Mouse (Mus musculus) MEL-GATA-1-ER (cell line): ENCODE measurements around the gene Krtap1-5.
"Not testable (repeated sequence)": the region's sequence is repeated elsewhere in the genome, so short reads cannot be mapped to it uniquely, and the experiment has no call there.

Experiments used
- DNase-seq: peaks from one replicate; pipeline ENCODE4 v3.0.0-alpha.2; 2012; ENCODE audit warnings: low read depth; ENCODE audit errors: extremely low read depth

Gene Krtap1-5

DNA sequence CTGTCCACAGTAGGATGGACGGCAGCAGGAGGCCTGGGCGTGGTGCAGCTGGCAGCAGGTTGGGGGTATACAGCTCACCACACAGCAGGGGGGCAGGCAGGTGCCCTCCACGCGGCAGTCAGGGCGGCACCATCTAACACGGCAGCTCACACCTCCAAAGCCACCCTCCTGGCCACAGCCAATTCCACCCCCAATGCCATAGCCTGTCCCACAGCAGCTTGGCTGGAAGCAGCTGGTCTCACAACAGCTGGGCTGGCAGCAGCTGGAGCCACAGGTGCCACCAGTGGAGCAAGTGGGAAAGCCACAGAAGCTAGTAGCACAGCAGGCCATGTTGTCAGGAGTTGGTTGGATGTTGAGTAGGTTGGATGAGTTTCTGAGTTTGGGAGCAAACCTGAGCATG is at the start of gene Krtap1-5:
TSS of gene Krtap1-5 (minus strand) at position 381 of the 400 bp plus-strand sequence.
- DNase-seq = no peak

DNA sequence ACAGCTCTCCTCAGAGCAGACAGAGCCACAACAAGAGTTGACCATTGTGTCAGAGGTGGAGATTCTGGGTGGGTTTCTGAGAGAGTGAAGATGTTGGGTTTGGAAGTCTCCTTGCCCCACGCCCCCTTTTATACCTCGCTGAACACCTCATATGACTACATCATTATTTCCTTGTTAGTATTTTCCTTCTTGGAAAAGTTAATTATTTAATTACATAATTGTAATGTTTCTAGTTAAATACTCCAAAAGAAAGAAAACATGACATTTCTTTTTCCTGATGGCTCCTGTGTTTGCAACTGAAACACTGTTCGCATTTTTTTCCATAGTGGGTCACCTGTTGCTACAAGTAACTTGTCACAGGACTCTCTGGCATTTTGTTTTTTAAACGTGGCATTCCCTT is 47.3 kb upstream of the Krtap1-5 start, which contains the start of gene Krtap4-1:
TSS of gene Krtap4-1 (minus strand) at position 101 of the 400 bp plus-strand sequence.
- DNase-seq = no peak

DNA sequence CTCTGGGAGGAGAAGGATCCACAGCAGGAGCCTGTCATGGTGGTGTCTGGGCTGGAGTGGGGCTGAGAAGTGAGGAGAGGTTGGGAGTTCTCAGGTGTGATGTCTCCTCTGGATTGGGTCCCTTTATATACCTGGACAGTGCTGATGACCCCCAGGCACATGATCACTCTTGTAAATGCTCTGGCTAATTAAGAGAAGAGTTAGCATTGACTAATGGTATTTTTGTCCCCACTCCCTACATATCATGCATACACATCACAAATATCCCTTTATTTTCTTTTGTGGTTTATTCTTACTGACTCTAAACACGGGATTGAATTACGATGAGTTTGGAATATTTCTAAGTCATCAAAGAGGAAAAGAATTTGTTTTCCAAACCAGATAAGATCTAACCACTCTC is 39.5 kb upstream of the Krtap1-5 start, which contains the start of gene Gm11562:
TSS of gene Gm11562 (minus strand) at position 101 of the 400 bp plus-strand sequence.
- no peak for DNase-seq

DNA sequence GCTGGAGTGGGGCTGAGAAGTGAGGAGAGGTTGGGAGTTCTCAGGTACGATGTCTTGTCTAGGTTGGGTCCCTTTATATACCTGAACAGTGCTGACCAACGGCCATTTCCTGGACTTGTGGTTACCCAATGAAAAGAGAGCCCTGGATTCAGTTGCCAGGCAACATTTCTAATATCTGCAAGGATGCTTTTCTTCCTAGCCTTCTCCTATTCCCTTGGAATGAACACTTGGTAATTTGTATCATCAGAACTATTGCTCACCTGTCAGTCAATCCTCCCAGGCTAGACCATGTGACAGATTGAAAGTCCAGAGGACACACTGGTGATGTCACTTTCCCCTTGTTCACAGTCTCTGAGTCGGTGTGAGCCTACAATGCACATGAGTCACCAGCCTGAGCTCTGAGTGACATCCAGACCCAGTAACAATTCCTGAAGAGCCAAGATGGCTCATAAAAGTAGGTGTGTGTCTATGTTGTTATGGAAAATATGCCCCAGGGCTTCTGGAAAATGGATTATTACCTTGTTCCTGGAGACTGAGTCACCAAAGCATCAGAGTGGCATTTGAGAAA is 34.1 kb upstream of the Krtap1-5 start, which contains the start of gene Krtap2-4:
TSS of gene Krtap2-4 (minus strand) at position 51 of the 568 bp plus-strand sequence.
- DNase-seq = no peak

DNA sequence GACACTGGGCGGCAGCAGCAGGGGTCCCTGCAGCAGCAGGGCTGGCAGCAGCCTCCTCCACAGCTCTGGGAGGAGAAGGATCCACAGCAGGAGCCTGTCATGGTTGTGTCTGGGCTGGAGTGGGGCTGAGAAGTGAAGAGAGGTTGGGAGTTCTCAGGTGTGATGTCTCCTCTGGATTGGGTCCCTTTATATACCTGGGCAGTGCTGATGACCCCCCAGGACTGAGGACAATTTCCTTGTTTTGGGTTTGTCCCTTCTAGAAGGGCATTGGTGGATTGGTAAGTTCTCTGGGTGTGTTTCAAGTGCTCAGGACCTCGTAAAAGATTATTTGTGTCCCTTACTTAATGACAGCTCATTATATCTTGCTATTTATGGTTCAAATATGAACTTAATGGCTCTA is 29.3 kb upstream of the Krtap1-5 start, which contains the start of gene Gm11937:
TSS of gene Gm11937 (minus strand) at position 101 of the 400 bp plus-strand sequence.
- not testable (repeated sequence) for DNase-seq

DNA sequence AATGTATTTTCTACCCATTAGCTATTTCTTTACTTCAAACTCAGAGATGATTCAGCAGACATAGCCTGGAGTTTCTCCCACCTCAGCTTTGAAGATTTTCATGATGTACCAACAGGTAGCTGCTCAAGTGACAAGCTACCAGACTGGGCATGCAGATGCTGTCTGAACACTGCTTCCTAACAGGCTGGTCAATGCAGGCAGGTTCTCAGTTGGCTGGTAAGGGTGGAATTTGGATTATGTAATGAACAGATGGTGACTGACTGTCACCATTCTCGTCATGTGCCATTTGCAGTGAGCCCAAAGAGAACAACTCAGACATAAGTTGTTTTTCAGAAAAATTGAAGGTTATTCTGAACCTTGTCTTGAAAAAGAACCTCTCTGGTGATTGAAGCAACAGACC is 28.3 kb upstream of the Krtap1-5 start:
- DNase-seq = no peak

DNA sequence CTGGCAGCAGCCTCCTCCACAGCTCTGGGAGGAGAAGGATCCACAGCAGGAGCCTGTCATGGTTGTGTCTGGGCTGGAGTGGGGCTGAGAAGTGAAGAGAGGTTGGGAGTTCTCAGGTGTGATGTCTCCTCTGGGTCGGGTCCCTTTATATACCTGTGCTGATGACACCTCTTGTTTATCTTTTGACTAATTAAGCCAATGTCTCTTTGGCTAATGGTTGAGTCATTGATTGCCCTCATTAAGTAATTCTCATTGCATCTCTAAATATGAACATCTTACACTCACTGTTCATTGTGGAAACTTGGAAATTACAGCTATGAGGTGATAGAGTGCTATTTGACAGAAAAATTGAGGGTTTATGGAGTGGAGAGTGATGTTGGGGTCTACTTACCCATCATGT is 22.4 kb upstream of the Krtap1-5 start, which contains the start of gene Gm11938:
TSS of gene Gm11938 (minus strand) at position 101 of the 400 bp plus-strand sequence.
- not testable (repeated sequence) for DNase-seq

DNA sequence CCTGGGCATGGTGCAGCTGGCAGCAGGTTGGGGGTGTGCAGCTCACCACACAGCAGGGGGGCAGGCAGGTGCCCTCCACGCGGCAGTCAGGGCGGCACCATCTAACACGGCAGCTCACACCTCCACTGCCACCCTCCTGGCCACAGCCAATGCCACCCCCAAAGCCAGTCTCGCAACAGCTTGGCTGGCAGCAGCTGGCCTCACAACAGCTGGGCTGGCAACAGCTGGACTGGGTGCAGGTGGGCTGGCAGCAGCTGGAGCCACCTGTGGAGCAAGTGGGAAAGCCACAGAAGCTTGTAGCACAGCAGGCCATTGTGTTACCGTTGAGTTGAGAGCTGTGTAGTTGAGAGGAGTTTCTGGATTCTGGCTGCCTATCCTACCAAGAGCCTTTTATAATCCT is 16.9 kb upstream of the Krtap1-5 start, which contains the start of gene Krtap9-3:
TSS of gene Krtap9-3 (minus strand) at position 364 of the 400 bp plus-strand sequence.
- DNase-seq = not testable (repeated sequence)

DNA sequence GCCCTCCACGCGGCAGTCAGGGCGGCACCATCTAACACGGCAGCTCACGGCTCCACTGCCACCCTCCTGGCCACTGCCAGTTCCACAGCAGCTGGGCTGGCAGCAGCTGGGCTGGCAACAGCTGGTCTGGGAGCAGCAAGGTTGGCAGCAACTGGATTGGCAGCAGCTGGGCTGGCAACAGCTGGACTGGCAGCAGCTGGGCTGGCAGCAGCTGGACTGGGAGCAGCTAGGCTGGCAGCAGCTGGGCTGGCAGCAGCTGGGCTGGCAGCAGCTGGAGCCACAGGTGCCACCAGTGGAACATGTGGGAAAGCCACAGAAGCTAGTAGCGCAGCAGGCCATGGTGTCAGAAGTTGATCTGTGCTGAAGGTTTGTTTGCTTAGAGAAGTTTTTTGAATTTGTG is 10.2 kb upstream of the Krtap1-5 start, which contains the start of gene Krtap1-3:
TSS of gene Krtap1-3 (minus strand) at position 359 of the 400 bp plus-strand sequence.
- DNase-seq = no peak

DNA sequence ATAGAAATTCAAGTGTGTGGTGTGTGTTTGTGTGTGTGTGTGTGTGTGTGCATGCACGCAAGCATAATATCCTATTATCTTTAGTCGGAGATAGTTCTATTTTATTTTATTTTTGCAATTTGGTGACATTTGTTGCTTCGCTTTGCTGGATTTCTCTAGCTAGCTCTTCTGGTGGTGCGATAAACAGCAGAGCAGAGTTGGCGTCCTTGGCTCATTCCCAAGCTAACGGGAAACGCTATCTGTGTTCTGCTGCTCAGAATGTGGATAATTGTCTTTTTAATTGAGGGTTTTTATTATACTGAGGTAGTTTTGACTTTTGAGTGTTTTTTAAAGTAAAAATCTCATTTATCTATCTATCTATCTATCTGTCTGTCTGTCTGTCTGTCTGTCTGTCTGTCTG is 4.3 kb upstream of the Krtap1-5 start:
- DNase-seq = no peak

DNA sequence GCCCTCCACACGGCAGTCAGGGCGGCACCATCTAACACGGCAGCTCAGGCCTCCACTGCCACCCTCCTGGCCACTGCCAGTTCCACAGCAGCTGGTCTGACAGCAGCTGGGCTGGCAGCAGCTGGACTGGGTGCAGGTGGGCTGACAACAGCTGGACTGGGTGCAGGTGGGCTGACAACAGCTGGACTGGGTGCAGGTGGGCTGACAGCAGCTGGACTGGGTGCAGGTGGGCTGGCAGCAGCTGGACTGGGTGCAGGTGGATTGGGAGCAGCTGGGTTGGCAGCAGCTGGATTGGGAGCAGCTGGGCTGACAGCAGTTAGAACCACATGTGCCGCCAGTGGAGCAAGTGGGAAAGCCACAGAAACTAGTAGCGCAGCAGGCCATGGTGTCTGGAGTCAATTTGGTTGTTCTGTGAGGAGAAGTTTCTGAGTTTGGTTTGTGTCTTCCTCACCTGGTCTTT is 2.5 kb upstream of the Krtap1-5 start, which contains the start of gene Krtap1-4:
TSS of gene Krtap1-4 (minus strand) at position 410 of the 460 bp plus-strand sequence.
- no peak for DNase-seq

DNA sequence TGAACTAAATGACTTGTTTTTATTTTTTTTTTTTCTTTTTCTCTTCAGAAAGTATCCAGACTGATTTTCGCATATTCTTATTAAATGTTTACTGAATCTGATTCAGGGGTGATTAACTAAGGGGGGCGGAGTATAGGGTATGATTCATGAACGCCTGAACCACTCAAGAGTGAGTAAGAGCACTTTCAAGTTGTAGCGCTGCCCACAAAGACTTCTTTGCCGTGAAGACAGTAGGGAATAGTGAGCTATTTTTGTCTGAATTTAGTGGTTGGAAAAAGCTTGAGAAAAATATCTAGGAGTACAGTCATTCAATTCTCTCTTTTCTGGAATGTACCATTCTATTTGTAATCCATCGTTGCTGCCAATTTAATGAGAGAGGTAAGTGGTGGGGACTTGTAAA is 748 bp upstream of the Krtap1-5 start:
- no peak for DNase-seq

DNA sequence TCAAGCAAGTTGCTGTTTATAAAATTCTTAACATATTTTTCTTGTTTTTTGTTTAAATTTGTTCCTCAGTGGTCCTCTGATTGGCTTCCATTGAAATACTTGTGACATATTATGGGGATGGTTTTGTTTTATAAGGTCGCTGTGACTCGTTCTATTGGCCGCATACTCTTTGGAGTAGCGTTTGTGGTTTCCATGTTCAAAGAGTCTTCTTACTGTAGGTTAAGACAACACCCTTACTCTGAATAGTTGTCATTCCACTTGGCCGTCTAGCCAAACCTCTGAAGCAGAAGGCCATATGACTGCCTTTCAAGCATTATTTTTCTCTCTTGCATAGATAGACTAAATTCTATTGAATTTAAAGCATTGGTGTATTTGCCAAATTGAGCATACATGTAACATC is 235 bp upstream of the Krtap1-5 start:
- DNase-seq = no peak

DNA sequence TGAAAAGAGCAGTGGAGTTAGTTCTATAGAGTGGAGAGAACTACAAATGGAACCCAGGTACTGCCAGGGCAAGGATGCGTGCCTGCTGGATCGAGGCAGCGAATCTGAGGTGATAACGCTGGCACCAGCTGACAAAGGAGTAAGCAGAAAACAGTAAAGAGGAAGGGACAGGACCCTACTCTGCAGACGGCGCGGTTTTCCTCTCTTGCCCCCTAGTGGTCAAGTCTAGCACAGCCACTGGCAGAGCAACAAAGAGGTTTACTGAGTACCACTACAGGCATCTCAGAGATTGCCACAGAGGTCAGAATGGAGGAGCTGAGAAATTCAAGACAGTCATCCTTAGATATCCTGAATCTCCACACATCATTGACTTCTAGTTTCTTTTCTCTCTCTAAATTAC is 6.7 kb downstream of the Krtap1-5 start:
- no peak for DNase-seq

DNA sequence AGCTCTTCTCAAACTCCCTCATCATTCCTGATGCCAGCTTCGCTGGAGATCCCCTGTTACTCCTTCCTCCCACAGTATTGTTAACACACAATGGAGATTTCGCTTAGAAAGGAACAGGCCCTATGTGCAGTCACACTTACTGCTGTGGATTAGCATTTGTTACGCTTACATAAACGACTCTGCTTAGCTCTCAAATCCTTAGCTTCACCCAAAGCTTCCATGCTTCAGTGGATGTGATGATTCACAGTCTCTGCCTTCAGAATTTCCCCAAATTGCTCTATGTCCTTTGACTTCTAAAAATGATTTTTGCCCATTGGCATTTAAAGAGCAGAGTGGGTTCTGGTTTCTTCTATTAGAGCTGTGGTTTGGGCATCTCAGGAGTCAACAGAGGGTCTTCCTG is 7.7 kb downstream of the Krtap1-5 start:
- DNase-seq = no peak

DNA sequence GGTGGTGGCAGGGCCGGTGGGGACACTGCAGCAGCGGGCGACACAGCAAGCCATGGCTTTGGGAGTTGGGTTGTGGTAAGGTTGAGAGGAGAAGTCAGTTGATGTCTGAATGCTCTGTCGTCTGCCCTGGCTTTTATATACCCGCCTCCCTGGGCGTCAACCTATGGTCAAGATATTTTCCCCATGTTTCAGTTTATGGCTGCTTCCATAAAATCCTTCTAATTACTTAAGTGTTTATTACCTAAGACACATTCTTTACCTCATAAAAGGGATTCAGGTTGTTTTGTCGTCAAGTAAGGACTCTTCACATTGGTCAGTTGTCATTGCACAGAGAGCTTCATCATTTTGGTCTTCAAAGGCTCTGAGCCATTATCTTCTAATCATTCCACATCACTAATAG is 14.3 kb downstream of the Krtap1-5 start, which contains the start of gene Krtap3-1:
TSS of gene Krtap3-1 (minus strand) at position 101 of the 400 bp plus-strand sequence.
- no peak for DNase-seq

DNA sequence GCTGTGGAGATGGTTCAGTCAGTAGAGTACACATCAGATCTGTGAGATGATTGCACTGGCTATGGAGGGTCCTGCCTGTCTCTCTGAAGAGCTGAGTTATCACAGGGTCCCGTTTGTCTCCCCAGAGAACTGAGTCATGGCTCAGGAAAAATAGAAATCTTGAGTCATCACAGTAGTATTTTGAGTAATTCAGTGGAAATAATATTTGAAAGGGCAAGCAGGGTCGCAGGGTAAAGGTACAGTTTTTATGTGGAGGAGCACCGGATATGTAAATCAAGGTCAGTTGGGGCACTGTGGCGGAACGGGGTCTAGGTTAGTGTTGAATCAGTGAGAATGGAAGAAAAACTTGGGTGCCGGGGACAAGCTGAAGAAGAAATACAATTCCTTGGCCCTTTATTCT is 18.2 kb downstream of the Krtap1-5 start:
- no peak for DNase-seq

DNA sequence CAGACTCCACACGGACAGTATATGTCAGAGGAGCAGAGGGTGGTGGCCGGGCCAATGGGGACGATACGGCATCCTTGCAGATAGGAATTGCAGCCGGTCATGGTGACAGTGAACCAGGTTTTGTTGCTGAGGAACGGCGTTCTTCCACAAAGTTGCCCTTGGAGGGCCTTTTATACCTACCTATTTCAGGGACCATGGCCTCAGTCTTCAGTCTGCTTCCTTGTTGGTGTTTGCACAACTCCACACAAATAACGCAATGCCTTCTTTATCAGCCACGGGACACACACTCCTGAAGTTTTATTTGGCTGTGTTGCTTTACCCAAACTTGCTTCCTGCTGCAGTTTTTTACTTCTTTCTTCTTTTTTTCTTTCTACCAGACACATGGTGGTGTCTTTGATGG is 21.4 kb downstream of the Krtap1-5 start, which contains the start of gene Gm11939:
TSS of gene Gm11939 (minus strand) at position 101 of the 400 bp plus-strand sequence.
- no peak for DNase-seq

DNA sequence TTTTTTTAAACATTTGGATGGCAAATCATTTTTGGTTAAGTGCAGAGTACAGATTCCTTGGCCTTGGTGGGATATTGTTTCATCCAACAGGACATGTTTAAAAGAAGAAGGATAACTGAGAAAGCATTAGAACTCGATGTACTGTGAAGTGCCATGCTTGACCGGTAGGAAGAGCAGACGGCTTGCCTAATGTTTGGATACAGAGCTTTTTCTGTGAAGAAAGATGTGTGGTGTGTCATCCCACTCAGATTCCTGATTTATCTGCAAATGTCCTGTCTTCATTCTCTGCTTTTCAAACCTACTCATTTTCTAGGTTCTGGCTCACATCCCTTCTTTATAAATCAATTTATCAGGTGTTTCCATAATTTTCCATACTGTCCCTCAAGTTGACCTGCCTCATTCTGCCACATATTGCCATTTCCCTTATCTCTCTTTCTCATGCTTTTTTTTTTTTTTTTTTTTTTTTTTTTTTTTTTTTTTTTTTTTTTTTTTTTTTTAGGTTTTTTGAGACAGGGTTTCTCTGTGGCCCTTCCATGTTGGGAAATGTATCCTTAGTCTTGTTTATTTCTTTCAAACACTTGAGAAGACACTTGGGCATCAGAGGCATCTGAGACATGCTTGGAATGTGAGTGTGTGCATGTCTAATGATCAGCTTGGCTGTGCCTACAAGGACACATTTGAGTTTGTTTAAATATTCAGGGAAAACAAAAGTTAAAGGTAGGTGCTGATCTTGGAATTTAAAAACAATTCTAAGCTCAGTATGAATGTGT is 22.7 kb downstream of the Krtap1-5 start:
- DNase-seq = no peak

DNA sequence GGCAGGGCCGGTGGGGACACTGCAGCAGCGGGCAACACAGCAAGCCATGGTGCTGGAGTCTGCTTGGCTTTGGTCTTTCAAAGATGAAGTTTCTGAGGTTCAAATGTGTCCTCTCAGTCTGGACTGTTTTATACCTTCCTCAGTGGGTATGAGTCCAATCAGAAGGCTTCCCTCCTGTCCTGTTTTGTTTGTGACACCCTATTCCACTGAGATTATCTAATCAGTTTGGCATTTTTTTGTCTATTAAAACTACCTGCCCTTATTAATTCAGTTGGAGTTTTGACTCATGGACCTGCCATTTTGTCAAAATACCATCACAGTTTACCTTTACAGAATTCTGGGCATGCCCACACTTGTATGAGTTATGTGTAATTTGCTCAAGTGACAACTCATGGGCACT is 24.1 kb downstream of the Krtap1-5 start, which contains the start of gene Krtap3-2:
TSS of gene Krtap3-2 (minus strand) at position 101 of the 400 bp plus-strand sequence.
- DNase-seq = no peak

DNA sequence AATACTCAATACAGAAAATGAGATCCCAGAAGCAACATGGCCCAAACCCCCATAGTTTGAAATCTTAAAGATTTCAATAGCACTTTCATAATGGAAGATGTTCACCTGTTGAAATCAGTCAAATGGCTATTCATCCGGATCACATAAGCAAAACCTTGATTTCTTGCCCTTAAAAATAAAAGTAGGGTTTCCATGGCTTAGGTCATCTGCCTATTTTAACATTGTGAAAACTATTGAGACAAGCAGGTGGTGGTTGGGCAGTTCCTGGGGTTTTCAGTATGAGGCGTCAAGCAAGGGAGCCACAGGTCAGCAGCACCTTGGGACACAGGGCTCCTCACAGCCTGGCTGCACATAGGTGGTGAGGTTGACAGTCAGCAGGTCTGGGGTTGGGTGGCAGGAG is 24.6 kb downstream of the Krtap1-5 start:
- no peak for DNase-seq

DNA sequence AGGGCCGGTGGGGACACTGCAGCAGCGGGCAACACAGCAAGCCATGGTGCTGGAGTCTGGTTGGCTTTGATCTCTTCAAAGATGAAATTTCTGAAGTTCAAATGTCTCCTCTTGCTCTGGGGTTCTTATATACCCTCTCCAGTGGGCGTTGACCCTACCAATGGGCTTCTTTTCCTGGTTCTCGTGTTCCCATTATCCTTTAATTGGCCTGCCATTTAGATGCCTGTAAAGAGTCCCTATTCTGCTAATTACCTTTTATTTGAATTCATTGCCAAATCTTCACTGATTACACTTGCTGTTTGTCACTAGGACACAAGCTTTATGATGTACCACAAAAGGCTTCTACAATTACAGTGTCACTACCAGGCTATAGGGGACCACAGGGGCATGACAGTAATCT is 30.1 kb downstream of the Krtap1-5 start, which contains the start of gene Krtap3-3:
TSS of gene Krtap3-3 (minus strand) at position 101 of the 400 bp plus-strand sequence.
- DNase-seq = no peak
